Mouse (Mus musculus) stomach, postnatal 0 days (tissue): ENCODE results near the gene BC004004. TPM values are rescaled to one million over a fixed set of nuclear protein-coding genes. Genes with fewer than 3 reads are reported as not detected.
"Not testable (repeated sequence)": the region's sequence is repeated elsewhere in the genome, so short reads cannot be mapped to it uniquely, and the experiment has no call there.

Experiments
- ATAC-seq: fragments of 200-750 bp; cut with Nextera tagmentation; 2 replicates; pipeline ENCODE4 v1.8.0; 2017; ENCODE audit not compliant: low FRiP score, low TSS enrichment
- DNase-seq: peaks from one replicate; pipeline ENCODE4 v3.0.0-alpha.2; 2016; ENCODE audit warnings: low spot score
- H3K27ac ChIP-seq: fragments of 300-500 bp; sonication (generic); replicated peaks from 2 replicates; pipeline ENCODE4 v1.5.1; 2014; ENCODE audit warnings: mild to moderate bottlenecking, control low read depth
- H3K27me3 ChIP-seq: fragments of 300-500 bp; sonication (generic); 2 replicates; pipeline ENCODE4 v1.6.1; 2014; ENCODE audit warnings: low read length; ENCODE audit not compliant: control insufficient read depth, insufficient read depth
- H3K36me3 ChIP-seq: fragments of 300-500 bp; sonication (generic); 2 replicates; pipeline ENCODE4 v1.6.1; 2014; ENCODE audit warnings: low read length, mixed read lengths; ENCODE audit not compliant: control insufficient read depth, insufficient read depth
- H3K4me1 ChIP-seq: fragments of 300-500 bp; sonication (generic); replicated peaks from 2 replicates; pipeline ENCODE4 v1.6.1; 2014; ENCODE audit warnings: antibody characterized with exemption; ENCODE audit not compliant: control insufficient read depth, insufficient read depth
- H3K4me2 ChIP-seq: fragments of 300-500 bp; sonication (generic); replicated peaks from 2 replicates; pipeline ENCODE4 v1.6.1; 2014; ENCODE audit warnings: low read depth, mild to moderate bottlenecking, control low read depth, moderate library complexity
- H3K4me3 ChIP-seq: fragments of 300-500 bp; sonication (generic); 2 replicates; pipeline ENCODE4 v1.5.1; 2014; ENCODE audit warnings: low read depth, low read length, control low read depth
- H3K9ac ChIP-seq: fragments of 300-500 bp; sonication (generic); 2 replicates; pipeline ENCODE4 v1.6.1; 2014; ENCODE audit warnings: mild to moderate bottlenecking, low read length, control low read depth, mixed read lengths
- H3K9me3 ChIP-seq: fragments of 300-500 bp; sonication (generic); 2 replicates; pipeline ENCODE4 v1.6.1; 2016; ENCODE audit warnings: low read length; ENCODE audit not compliant: control insufficient read depth
- CTCF ChIP-seq: IDR thresholded peaks from 2 replicates; pipeline ENCODE4 v1.5.1; 2016; ENCODE audit warnings: antibody characterized with exemption, low read depth, mild to moderate bottlenecking, moderate library complexity
- EP300 ChIP-seq: optimal IDR thresholded peaks from 2 replicates; pipeline ENCODE3; 2016; ENCODE audit warnings: antibody characterized with exemption
- WGBS: fragments of 180-500 bp; shearing (Covaris S2); extraction: QIAGEN DNeasy Blood & Tissue Kit; methylation state at CpG from one replicate; pipeline ENCODE4 v1.1.7; 2014; 5-methylcytosine and 5-hydroxymethylcytosine counted together
- polyA plus RNA-seq: library from polyadenylated mRNA; unstranded; fragments of >200 nt; fragmentation: Nextera tagmentation; extraction: Ambion mirVana; gene quantifications from 2 replicates; pipeline ENCODE4 v1.2.1, GENCODE M21; 2015

The BC004004 gene
- polyA plus RNA-seq, 1 experiment from 2014 or later: 97.2 TPM

DNA sequence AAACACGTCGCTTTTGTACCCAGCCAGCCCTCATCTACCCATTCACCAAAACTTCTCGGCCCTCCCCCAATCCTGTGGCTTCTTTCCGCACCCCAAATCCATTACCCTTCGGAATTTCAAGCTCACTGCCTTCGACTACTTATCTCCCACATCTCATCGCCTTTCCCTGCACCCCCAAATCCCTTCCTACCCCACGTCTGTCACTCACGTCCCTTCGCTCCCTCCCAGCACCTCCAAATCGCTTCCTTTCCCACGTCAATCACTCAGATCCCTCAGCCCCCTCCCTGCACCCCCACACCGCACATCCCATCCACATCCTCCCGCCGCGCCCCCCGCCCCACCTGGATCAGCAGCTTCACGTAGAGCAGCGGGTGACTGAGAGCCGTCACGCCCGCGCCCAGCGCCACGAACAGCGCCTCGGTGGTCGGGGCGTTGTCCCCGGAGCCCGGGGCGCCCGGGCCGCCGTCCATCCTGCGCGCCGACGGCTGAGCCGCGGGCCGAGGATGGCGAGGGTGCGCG is 78.6 kb downstream of the BC004004 start:
- Histone ChIP-seq H3K4me3 (peak overlapping the region; percentile 93), H3K4me2 (peak overlapping the region; percentile 68), H3K27me3 (no peaks in the 10 kb centered on the region), H3K9ac (peak overlapping the region; percentile 93), H3K36me3 (no peaks in the 10 kb centered on the region), H3K4me1 (no peaks in the 10 kb centered on the region; the same call in 1 of the 2 replicates), H3K27ac (peak overlapping the region; percentile 95), H3K9me3 (no peaks in the 10 kb centered on the region)
- DNase-seq (no peak), ATAC-seq (peak; percentile 41)
- under 1% methylated on average over 42 of the region's 45 CpGs for WGBS
- TF ChIP-seq EP300 (no peak), CTCF (no peak)

DNA sequence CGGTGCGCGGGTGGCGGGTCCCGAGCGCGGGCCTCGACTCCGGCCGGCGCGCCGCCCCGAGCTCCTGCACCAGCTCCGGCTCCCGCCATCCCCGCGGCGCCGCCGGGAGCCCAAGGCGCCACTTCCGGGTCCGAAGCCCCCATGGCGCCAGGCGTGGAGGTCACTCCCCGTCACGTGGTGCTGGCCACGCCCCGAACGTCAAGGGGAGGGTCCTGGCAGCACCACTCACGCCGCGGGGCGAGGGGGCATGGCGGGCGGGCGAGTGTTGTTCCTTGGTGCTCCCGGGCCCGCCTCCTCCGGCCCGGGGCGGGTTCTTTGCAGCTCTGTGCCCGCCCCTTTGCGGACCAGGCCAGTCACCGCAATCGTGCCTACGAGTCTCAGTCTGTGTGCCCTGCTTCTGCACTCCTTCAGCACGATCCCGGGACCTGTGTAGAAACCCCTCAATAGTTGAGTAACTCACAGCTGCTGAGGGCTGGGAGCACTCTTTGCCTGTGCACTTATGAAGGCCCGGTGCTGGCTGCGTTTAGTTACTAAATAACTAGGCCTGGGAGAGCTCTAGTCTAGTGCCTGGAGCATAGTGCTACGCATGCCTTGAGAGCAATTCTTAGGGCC is 79.2 kb downstream of the BC004004 start, which contains the start of gene Mtch1:
Mtch1 (minus strand) TSS at position 290 of the 612 bp plus-strand sequence.
- Histone ChIP-seq H3K9me3 (no peaks in the 10 kb centered on the region), H3K27me3 (no peaks in the 10 kb centered on the region), H3K27ac (peak within 1 kb of the TSS; percentile 95), H3K4me2 (peak within 1 kb of the TSS; percentile 68), H3K4me1 (no peaks in the 10 kb centered on the region; the same call in 1 of the 2 replicates), H3K36me3 (no peaks in the 10 kb centered on the region), H3K9ac (peak within 1 kb of the TSS; percentile 93), H3K4me3 (peak within 1 kb of the TSS; percentile 93)
- TF ChIP-seq CTCF: peak; percentile 14; the same call in 1 of the 2 replicates
- no peak for TF ChIP-seq EP300
- ATAC-seq: peak; percentile 97
- 2% methylated on average over 40 of the region's 53 CpGs for WGBS
- DNase-seq: peak; percentile 100

DNA sequence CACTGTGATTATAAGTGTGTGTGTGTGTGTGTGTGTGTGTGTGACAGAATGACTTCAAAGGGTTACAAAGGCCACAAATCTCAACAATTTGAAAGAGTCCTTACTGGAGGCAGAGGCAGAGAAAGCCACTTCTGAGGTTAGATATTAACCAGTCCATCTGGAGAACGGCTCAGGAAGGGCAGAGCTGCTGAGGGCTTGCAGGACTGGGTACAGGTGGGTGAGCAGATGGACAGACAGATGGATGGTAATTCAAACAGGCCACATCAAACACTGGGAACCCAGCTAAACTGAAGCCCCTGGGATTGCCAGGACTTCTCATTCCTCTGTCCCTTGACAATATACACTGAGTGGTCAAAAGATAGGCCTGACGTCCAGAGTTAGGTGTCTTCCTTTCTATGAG is 80.4 kb downstream of the BC004004 start:
- Histone ChIP-seq H3K9ac (no peak overlapping the region), H3K9me3 (no peaks in the 10 kb centered on the region), H3K4me3 (no peak overlapping the region), H3K27me3 (no peaks in the 10 kb centered on the region), H3K36me3 (no peaks in the 10 kb centered on the region), H3K27ac (no peak overlapping the region), H3K4me1 (no peaks in the 10 kb centered on the region), H3K4me2 (no peak overlapping the region)
- no peak for DNase-seq
- TF ChIP-seq CTCF (no peak), EP300 (no peak)
- ATAC-seq: no peak
- WGBS: 79% methylated on average over 2 of the region's 2 CpGs

DNA sequence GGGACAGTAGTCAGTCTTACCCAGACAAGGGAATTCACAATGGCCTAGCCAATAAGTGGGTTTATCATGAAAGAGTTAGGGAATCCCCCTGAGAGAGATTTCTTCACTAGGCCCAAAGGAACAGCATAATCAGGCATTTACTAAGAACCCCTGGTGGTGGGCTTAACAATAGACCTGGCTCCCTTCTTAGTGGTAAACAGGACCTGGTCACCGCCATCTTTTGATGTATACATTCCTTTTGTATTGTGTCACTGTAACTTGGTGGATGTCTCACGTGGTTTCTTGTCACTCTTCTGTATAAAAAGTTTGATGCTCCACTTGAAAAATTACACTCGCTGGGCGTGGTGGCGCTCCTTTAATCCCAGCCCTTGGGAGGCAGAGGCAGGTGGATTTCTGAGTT is 82.5 kb downstream of the BC004004 start:
- ATAC-seq, H3K4me1 ChIP-seq, H3K36me3 ChIP-seq, H3K9me3 ChIP-seq, H3K27ac ChIP-seq, H3K4me3 ChIP-seq, H3K27me3 ChIP-seq, H3K4me2 ChIP-seq, H3K9ac ChIP-seq, DNase-seq: not testable (repeated sequence)
- 76% methylated on average over 5 of the region's 5 CpGs for WGBS

DNA sequence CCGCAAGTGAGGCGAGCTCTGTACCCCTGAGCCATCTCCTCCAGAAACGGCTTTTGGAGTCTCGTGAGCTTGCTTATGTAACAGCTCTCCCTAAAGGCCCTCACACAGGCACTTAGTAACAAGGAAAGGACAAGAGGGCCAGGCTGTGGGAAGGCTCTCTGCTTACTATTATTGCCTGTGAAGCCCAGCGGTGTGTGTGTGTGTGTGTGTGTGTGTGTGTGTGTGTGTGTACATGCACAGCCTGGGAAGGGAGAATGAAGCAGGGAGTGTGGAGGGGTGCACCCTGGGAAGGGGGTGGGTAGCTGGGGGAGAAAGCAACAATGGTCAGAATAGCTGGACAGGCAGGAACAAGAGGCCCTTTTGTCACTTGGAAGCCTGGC is 86.9 kb downstream of the BC004004 start:
- WGBS: 21% methylated on average over 5 of the region's 5 CpGs
- ATAC-seq (peak; percentile 47), DNase-seq (peak; percentile 49)
- Histone ChIP-seq H3K36me3 (no peaks in the 10 kb centered on the region), H3K27ac (peak overlapping the region; percentile 95), H3K4me1 (peaks cover 6% of the 10 kb centered on the region), H3K9me3 (no peaks in the 10 kb centered on the region), H3K27me3 (no peaks in the 10 kb centered on the region), H3K9ac (peak overlapping the region; percentile 50; the same call in 1 of the 2 replicates), H3K4me3 (no peak overlapping the region), H3K4me2 (no peak overlapping the region)
- TF ChIP-seq CTCF (no peak), EP300 (no peak)

DNA sequence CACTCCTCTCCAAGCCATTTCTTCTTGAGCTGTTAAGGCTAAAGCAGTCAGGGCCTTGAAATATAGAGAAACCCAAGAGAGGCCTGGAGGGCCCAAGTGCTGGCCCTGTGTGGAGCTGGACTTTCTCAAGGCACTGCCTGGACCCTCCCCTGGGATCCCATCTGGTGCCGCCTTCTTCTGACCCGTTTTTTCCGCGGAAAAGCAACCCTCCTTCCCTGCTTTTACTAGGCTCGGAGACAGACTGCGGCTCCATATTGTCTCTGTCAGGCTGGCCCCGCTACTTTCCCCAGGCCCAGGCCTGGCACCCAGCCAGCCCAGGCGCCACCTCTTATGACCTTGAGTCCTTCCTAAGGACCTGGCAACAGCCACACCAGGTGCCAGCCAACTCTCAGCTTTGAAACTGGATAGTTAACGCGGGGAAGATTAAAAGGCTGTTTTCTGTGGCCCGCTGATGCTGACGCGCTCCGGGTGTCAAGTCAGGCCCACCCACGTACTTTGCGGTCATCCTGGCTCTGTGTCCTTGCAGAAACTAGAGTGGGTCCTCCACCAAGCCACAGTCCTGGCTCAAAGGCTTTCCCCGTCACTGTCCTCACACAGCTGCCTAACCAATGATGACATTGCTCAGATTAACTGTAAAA is 87.4 kb downstream of the BC004004 start:
- Histone ChIP-seq H3K4me2 (peak overlapping the region; percentile 39), H3K27ac (peak overlapping the region; percentile 95), H3K4me1 (peaks cover 6% of the 10 kb centered on the region), H3K36me3 (no peaks in the 10 kb centered on the region), H3K27me3 (no peaks in the 10 kb centered on the region), H3K9ac (peak overlapping the region; percentile 50), H3K4me3 (no peak overlapping the region), H3K9me3 (no peaks in the 10 kb centered on the region)
- no peak for TF ChIP-seq EP300
- 0 out of 2 replicates have a peak, but pooled peaks have one; percentile 6 for TF ChIP-seq CTCF
- WGBS: 10% methylated on average over 17 of the region's 17 CpGs
- DNase-seq: peak; percentile 63
- ATAC-seq: peak; percentile 55; the same call in 1 of the 2 replicates
